Mouse (Mus musculus) cerebellum, adult 9-11 months (tissue): Measurements from ENCODE around the gene Mipol1.

Source experiments
- DNase-seq: peaks from one replicate; pipeline ENCODE4 v3.0.0; 2022

The Mipol1 gene

GRCm38 (mm10) chr12:57243671-57244495 lies 13.7 kb downstream of the Mipol1 start:
- no peak for DNase-seq

- DNase-seq: no peak
Measured at GRCm38 (mm10) chr12:57258572-57258971, 28.3 kb downstream of the Mipol1 start.

GRCm38 (mm10) chr12:57275456-57275855 lies 45.2 kb downstream of the Mipol1 start:
- DNase-seq: no peak

- no peak for DNase-seq
Measured at GRCm38 (mm10) chr12:57281155-57282114, 51.2 kb downstream of the Mipol1 start.

- no peak for DNase-seq
Measured at GRCm38 (mm10) chr12:57285303-57286059, 55.3 kb downstream of the Mipol1 start.

- DNase-seq: no peak
Measured at GRCm38 (mm10) chr12:57307337-57307736, 77.1 kb downstream of the Mipol1 start.

- DNase-seq: no peak
Measured at GRCm38 (mm10) chr12:57307748-57308147, 77.5 kb downstream of the Mipol1 start.

- no peak for DNase-seq
Measured at GRCm38 (mm10) chr12:57339053-57339452, 108.8 kb downstream of the Mipol1 start.

GRCm38 (mm10) chr12:57340111-57340510 lies 109.9 kb downstream of the Mipol1 start:
- DNase-seq: no peak

GRCm38 (mm10) chr12:57362732-57363131 lies 132.5 kb downstream of the Mipol1 start:
- no peak for DNase-seq

GRCm38 (mm10) chr12:57364027-57364426 lies 133.8 kb downstream of the Mipol1 start:
- DNase-seq: no peak

- DNase-seq: no peak
Measured at GRCm38 (mm10) chr12:57371790-57372547, 141.7 kb downstream of the Mipol1 start.

- no peak for DNase-seq
Measured at GRCm38 (mm10) chr12:57382797-57383196, 152.6 kb downstream of the Mipol1 start.

GRCm38 (mm10) chr12:57387588-57388292 lies 157.5 kb downstream of the Mipol1 start:
- no peak for DNase-seq

- DNase-seq: no peak
Measured at GRCm38 (mm10) chr12:57399547-57399946, 169.3 kb downstream of the Mipol1 start.

GRCm38 (mm10) chr12:57400186-57400585 lies 170.0 kb downstream of the Mipol1 start:
- DNase-seq: no peak

GRCm38 (mm10) chr12:57401126-57401525 lies 170.9 kb downstream of the Mipol1 start:
- no peak for DNase-seq

GRCm38 (mm10) chr12:57402360-57402759 lies 172.1 kb downstream of the Mipol1 start:
- DNase-seq: no peak

GRCm38 (mm10) chr12:57409976-57410375 lies 179.7 kb downstream of the Mipol1 start:
- no peak for DNase-seq

- no peak for DNase-seq
Measured at GRCm38 (mm10) chr12:57413833-57414232, 183.6 kb downstream of the Mipol1 start.

GRCm38 (mm10) chr12:57424902-57425301 lies 194.7 kb downstream of the Mipol1 start:
- DNase-seq: no peak
